Mouse (Mus musculus): ENCODE results near the gene Gm45337.

GRCm38 (mm10) chr7:142146033-142146432, 1.6 kb upstream of the Gm45337 start:
- TF ChIP-seq CTCF (IDR thresholded peaks at IDR 0.05; ENCODE audit: low read depth) (peak; percentile 77), EP300 (optimal IDR thresholded peaks at IDR 0.05) (no peak)

Data from stomach, postnatal 0 days (tissue).